Mouse (Mus musculus) kidney, adult 2 months (tissue): ENCODE results near the gene Tmem9b.

Source experiments
- CTCF ChIP-seq: fragments of 200-500 bp; conservative IDR thresholded peaks from 2 replicates; pipeline ENCODE4 v1.5.1; 2011; ENCODE audit warnings: low read depth, mild to moderate bottlenecking, control low read depth, low read length, moderate library complexity, mixed read lengths; ENCODE audit not compliant: insufficient read depth, insufficient read length
- POLR2A ChIP-seq: fragments of 200-500 bp; IDR thresholded peaks from one replicate; pipeline ENCODE4 v1.6.1; 2011; ENCODE audit warnings: low read depth, low read length, control low read depth

- TF ChIP-seq CTCF (0 out of 2 replicates have a peak, but pooled peaks have one; percentile 15), POLR2A (no peak)
Observed at GRCm38 (mm10) chr7:109719286-109719685, 33.4 kb downstream of the Tmem9b start.
